Mouse (Mus musculus): ENCODE results near the gene Mcub. TPM values are rescaled to one million over a fixed set of nuclear protein-coding genes. Genes with fewer than 3 reads are reported as not detected.

Mcub gene
- 12.2 and 12.5 TPM in 2 replicates for polyA plus RNA-seq (2012; rRNA removed)

GRCm38 (mm10) chr3:129969432-129970395 lies at the start of gene Mcub:
Gene Mcub (minus strand): TSS chr3:129970206.
- peak; percentile 31 for DNase-seq (ENCODE audit: low spot score)

- no peak for DNase-seq (ENCODE audit: low spot score)
Measured at GRCm38 (mm10) chr3:130012943-130013342, 42.9 kb upstream of the Mcub start.

- DNase-seq (ENCODE audit: low spot score): no peak
Measured at GRCm38 (mm10) chr3:130011236-130011635, 41.2 kb upstream of the Mcub start.

GRCm38 (mm10) chr3:130006141-130006540 lies 36.1 kb upstream of the Mcub start:
- DNase-seq (ENCODE audit: low spot score): no peak

GRCm38 (mm10) chr3:130000926-130001325 lies 30.9 kb upstream of the Mcub start:
- DNase-seq (ENCODE audit: low spot score): no peak

- DNase-seq (ENCODE audit: low spot score): no peak
Measured at GRCm38 (mm10) chr3:129998526-129998925, 28.5 kb upstream of the Mcub start.

GRCm38 (mm10) chr3:129998001-129998400 lies 28.0 kb upstream of the Mcub start:
- no peak for DNase-seq (ENCODE audit: low spot score)

GRCm38 (mm10) chr3:129997324-129997723 lies 27.3 kb upstream of the Mcub start:
- no peak for DNase-seq (ENCODE audit: low spot score)

GRCm38 (mm10) chr3:129987297-129987696 lies 17.3 kb upstream of the Mcub start:
- DNase-seq (ENCODE audit: low spot score): no peak

GRCm38 (mm10) chr3:129985335-129985734 lies 15.3 kb upstream of the Mcub start:
- no peak for DNase-seq (ENCODE audit: low spot score)

- no peak for DNase-seq (ENCODE audit: low spot score)
Measured at GRCm38 (mm10) chr3:129984797-129985196, 14.8 kb upstream of the Mcub start.

GRCm38 (mm10) chr3:129982271-129982670 lies 12.3 kb upstream of the Mcub start:
- no peak for DNase-seq (ENCODE audit: low spot score)

- no peak for DNase-seq (ENCODE audit: low spot score)
Measured at GRCm38 (mm10) chr3:129981756-129982155, 11.8 kb upstream of the Mcub start.

- DNase-seq (ENCODE audit: low spot score): no peak
Measured at GRCm38 (mm10) chr3:129979510-129979909, 9.5 kb upstream of the Mcub start.

GRCm38 (mm10) chr3:129978716-129979115 lies 8.7 kb upstream of the Mcub start:
- no peak for DNase-seq (ENCODE audit: low spot score)

GRCm38 (mm10) chr3:129976317-129976716 lies 6.3 kb upstream of the Mcub start:
- no peak for DNase-seq (ENCODE audit: low spot score)

GRCm38 (mm10) chr3:129970529-129971515 lies 816 bp upstream of the Mcub start:
- DNase-seq (ENCODE audit: low spot score): no peak

GRCm38 (mm10) chr3:129969031-129969430 lies 975 bp downstream of the Mcub start:
- no peak for DNase-seq (ENCODE audit: low spot score)

- no peak for DNase-seq (ENCODE audit: low spot score)
Measured at GRCm38 (mm10) chr3:129967874-129968273, 2.1 kb downstream of the Mcub start.

GRCm38 (mm10) chr3:129964681-129965080 lies 5.3 kb downstream of the Mcub start:
- DNase-seq (ENCODE audit: low spot score): no peak

- DNase-seq (ENCODE audit: low spot score): no peak
Measured at GRCm38 (mm10) chr3:129962533-129962932, 7.5 kb downstream of the Mcub start.

GRCm38 (mm10) chr3:129953296-129953695 lies 16.7 kb downstream of the Mcub start:
- DNase-seq (ENCODE audit: low spot score): no peak
